Mouse (Mus musculus) granulocyte monocyte progenitor cell, adult 5-6 weeks (primary cell): ENCODE measurements at regions not wholly inside any gene's neighbourhood (a gene's known extent, or its start where the extent isn't known, plus 50 kb on each side); places are given as distances from the start of the nearest gene placed in this dataset.

Source experiments
- ATAC-seq: replicated peaks from 2 replicates; pipeline ENCODE4 v1.8.0; 2016; ENCODE audit warnings: mild to moderate bottlenecking, moderate TSS enrichment, inconsistent platforms; ENCODE audit not compliant: poor library complexity, severe bottlenecking

- no peak for ATAC-seq
Measured at GRCm38 (mm10) chr13:40652916-40653315, 85.3 kb downstream of the Tfap2a start.

GRCm38 (mm10) chr13:40651056-40651455, 87.1 kb downstream of the Tfap2a start:
- no peak for ATAC-seq

- no peak for ATAC-seq
Measured at GRCm38 (mm10) chr13:40650036-40650709, 88.0 kb downstream of the Tfap2a start.

GRCm38 (mm10) chr13:40649096-40650035, 88.8 kb downstream of the Tfap2a start:
- no peak for ATAC-seq

- no peak for ATAC-seq
Measured at GRCm38 (mm10) chr13:40646131-40646530, 92.0 kb downstream of the Tfap2a start.

- ATAC-seq, result no peak
Measured at GRCm38 (mm10) chr13:40645646-40646045, 92.5 kb downstream of the Tfap2a start.

GRCm38 (mm10) chr13:40642931-40643330, 95.2 kb downstream of the Tfap2a start:
- ATAC-seq, result no peak

- no peak for ATAC-seq
Measured at GRCm38 (mm10) chr13:40637269-40637668, 100.9 kb downstream of the Tfap2a start.

GRCm38 (mm10) chr13:40617881-40618280, 120.3 kb downstream of the Tfap2a start:
- ATAC-seq, result no peak

- no peak for ATAC-seq
Measured at GRCm38 (mm10) chr13:40608526-40608925, 129.7 kb downstream of the Tfap2a start.

- no peak for ATAC-seq
Measured at GRCm38 (mm10) chr13:40606405-40607271, 131.5 kb downstream of the Tfap2a start.

GRCm38 (mm10) chr13:40605686-40606404, 132.3 kb downstream of the Tfap2a start:
- no peak for ATAC-seq

GRCm38 (mm10) chr13:40574981-40575745, 163.0 kb downstream of the Tfap2a start:
- no peak for ATAC-seq

- no peak for ATAC-seq
Measured at GRCm38 (mm10) chr13:40569461-40569860, 168.7 kb downstream of the Tfap2a start.

GRCm38 (mm10) chr13:40567821-40568220, 170.4 kb downstream of the Tfap2a start:
- no peak for ATAC-seq

- ATAC-seq, result no peak
Measured at GRCm38 (mm10) chr13:40564351-40564750, 173.8 kb downstream of the Tfap2a start.

GRCm38 (mm10) chr13:40554368-40554767, 183.8 kb downstream of the Tfap2a start:
- ATAC-seq, result no peak

GRCm38 (mm10) chr13:40525501-40525900, 164.3 kb upstream of the Ofcc1 start:
- ATAC-seq, result no peak

- no peak for ATAC-seq
Measured at GRCm38 (mm10) chr13:40523115-40523514, 161.9 kb upstream of the Ofcc1 start.
